Mouse (Mus musculus) limb, embryonic 11.5 days (tissue): Measurements from ENCODE around the gene Rassf4. TPM values are rescaled to one million over a fixed set of nuclear protein-coding genes. Genes with fewer than 3 reads are reported as not detected.

Source experiments
- ATAC-seq: fragments of 200-750 bp; cut with Nextera tagmentation; 2 replicates; pipeline ENCODE4 v1.8.0; 2017; ENCODE audit warnings: low read depth; ENCODE audit not compliant: insufficient number of reproducible peaks, low FRiP score, low TSS enrichment
- DNase-seq: peaks from one replicate; pipeline ENCODE4 v3.0.0-alpha.2; 2015; ENCODE audit warnings: low spot score
- H3K27ac ChIP-seq: fragments of 300-500 bp; sonication (generic); replicated peaks from 2 replicates; pipeline ENCODE4 v1.5.1; 2014; ENCODE audit warnings: low read depth, mild to moderate bottlenecking, low read length
- H3K27me3 ChIP-seq: fragments of 300-500 bp; sonication (generic); 2 replicates; pipeline ENCODE4 v1.6.1; 2014; ENCODE audit warnings: mild to moderate bottlenecking, low read length, mixed read lengths; ENCODE audit not compliant: control insufficient read depth, insufficient read depth
- H3K36me3 ChIP-seq: fragments of 300-500 bp; sonication (generic); 2 replicates; pipeline ENCODE4 v1.6.1; 2014; ENCODE audit warnings: mild to moderate bottlenecking, low read length, moderate library complexity, mixed read lengths; ENCODE audit not compliant: control insufficient read depth, insufficient read depth
- H3K4me1 ChIP-seq: fragments of 300-500 bp; sonication (generic); 2 replicates; pipeline ENCODE4 v1.6.1; 2014; ENCODE audit warnings: low read length, mixed read lengths; ENCODE audit not compliant: control insufficient read depth, insufficient read depth
- H3K4me2 ChIP-seq: fragments of 300-500 bp; sonication (generic); 2 replicates; pipeline ENCODE4 v1.6.1; 2014; ENCODE audit warnings: low read depth, mild to moderate bottlenecking, moderate library complexity; ENCODE audit not compliant: severe bottlenecking
- H3K4me3 ChIP-seq: fragments of 300-500 bp; sonication (generic); 2 replicates; pipeline ENCODE4 v1.5.1; 2014; ENCODE audit warnings: low read depth, low read length
- H3K9ac ChIP-seq: fragments of 300-500 bp; sonication (generic); 2 replicates; pipeline ENCODE4 v1.6.1; 2014; ENCODE audit warnings: mild to moderate bottlenecking, low read length
- H3K9me3 ChIP-seq: fragments of 300-500 bp; sonication (generic); 2 replicates; pipeline ENCODE4 v1.6.1; 2016; ENCODE audit warnings: low read length; ENCODE audit not compliant: control insufficient read depth
- WGBS: fragments of 180-500 bp; shearing (Covaris S2); extraction: QIAGEN DNeasy Blood & Tissue Kit; methylation state at CpG from one replicate; pipeline ENCODE4 v1.1.7; 2014; 5-methylcytosine and 5-hydroxymethylcytosine counted together
- polyA plus RNA-seq: library from polyadenylated mRNA; unstranded; fragments of >200 nt; fragmentation: Nextera tagmentation; extraction: Ambion mirVana; gene quantifications from 2 replicates; pipeline ENCODE4 v1.2.1, GENCODE M21; 2014

Rassf4 gene
- 5.1 and 8.1 TPM in 2 replicates for polyA plus RNA-seq

GRCm38 (mm10) chr6:116673471-116674282 is at the start of gene Rassf4:
Gene Rassf4 (minus strand): TSS chr6:116673952.
- Histone ChIP-seq H3K36me3 (no peaks in the 10 kb centered on the region), H3K4me3 (peak within 1 kb of the TSS; percentile 42), H3K9ac (peak within 1 kb of the TSS; percentile 57), H3K4me1 (peaks cover 12% of the 10 kb centered on the region), H3K27me3 (peaks cover 2% of the 10 kb centered on the region; the same call in 1 of the 2 replicates), H3K27ac (0 out of 2 replicates have a peak within 1 kb of the TSS, but pooled peaks have one; percentile 36), H3K9me3 (no peaks in the 10 kb centered on the region), H3K4me2 (peak within 1 kb of the TSS; percentile 92)
- WGBS, result under 1% methylated on average over 44 of the region's 44 CpGs
- DNase-seq, result peak; percentile 90
- ATAC-seq, result peak; percentile 85

DNA sequence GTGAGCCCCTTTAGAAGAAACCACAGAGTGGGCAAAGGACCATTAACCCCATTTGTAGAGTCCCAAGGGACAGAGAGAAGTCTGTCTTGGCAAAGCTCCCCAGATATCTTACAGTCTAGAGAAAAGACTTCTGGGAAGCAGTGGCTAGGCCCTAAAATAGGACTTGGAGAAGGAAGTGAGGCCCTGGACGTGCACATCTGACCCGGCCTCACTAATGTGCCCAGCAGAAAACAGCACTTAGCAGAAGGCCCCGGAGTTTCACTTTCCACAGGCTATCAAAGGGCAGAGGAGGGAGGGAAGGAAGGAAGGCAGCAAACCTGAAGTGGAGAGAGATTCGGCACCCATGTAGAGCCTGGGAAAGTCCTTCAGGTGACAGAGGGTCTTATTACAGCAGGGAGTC is 45.2 kb upstream of the Rassf4 start:
- Histone ChIP-seq H3K9me3 (no peaks in the 10 kb centered on the region), H3K27me3 (no peaks in the 10 kb centered on the region), H3K4me2 (no peak overlapping the region), H3K9ac (no peak overlapping the region), H3K36me3 (no peaks in the 10 kb centered on the region), H3K27ac (no peak overlapping the region), H3K4me3 (no peak overlapping the region), H3K4me1 (no peaks in the 10 kb centered on the region)
- 83% methylated on average over 4 of the region's 4 CpGs for WGBS
- DNase-seq (no peak), ATAC-seq (no peak)

DNA sequence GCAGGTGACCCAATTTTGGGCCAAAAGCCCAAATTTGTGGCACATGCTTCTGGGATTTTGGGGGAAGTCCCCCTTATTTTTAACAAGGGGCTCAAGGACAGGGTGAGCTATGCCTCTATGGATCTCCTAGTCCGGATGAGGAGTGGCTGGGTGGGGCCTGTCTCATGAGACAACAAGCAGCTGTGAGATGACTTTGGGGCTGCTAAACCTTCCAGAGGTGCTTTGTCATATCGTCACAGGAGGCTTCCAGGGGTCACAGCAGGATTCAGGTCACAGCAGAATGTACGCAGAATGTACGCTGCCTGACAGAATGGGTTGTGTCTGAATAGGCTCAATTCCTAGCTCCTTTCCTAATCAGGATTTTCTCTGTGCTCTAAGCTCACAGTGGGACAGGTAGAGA is 44.6 kb upstream of the Rassf4 start:
- no peaks in the 10 kb centered on the region for H3K36me3 ChIP-seq
- no peaks in the 10 kb centered on the region for H3K4me1 ChIP-seq
- WGBS, result 85% methylated on average over 4 of the region's 4 CpGs
- ATAC-seq, result no peak
- no peaks in the 10 kb centered on the region for H3K9me3 ChIP-seq
- no peak overlapping the region for H3K4me2 ChIP-seq
- no peak for DNase-seq
- H3K9ac ChIP-seq, result no peak overlapping the region
- no peaks in the 10 kb centered on the region for H3K27me3 ChIP-seq
- H3K27ac ChIP-seq, result no peak overlapping the region
- no peak overlapping the region for H3K4me3 ChIP-seq

DNA sequence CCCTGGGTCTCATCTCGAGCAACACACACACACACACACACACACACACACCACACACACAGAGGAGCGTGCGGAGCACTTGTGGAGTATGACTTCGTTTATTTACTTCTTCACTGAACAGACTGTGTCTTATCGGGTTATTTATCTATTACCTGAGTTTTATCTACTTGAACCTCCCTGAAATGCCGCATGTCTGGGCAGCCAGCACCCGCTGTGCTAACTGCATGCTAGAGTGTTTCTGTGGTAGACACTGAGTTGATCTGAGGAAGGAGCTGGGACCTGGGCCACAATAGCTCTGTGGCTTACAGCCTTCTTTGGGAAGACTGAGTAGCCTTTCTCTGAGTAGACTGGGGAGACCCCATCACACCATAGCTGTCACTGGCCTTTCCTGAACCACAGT is 44.1 kb upstream of the Rassf4 start:
- DNase-seq, result no peak
- Histone ChIP-seq H3K9ac (no peak overlapping the region), H3K4me2 (no peak overlapping the region), H3K27ac (no peak overlapping the region), H3K9me3 (no peaks in the 10 kb centered on the region), H3K36me3 (no peaks in the 10 kb centered on the region), H3K27me3 (no peaks in the 10 kb centered on the region), H3K4me3 (no peak overlapping the region), H3K4me1 (no peaks in the 10 kb centered on the region)
- ATAC-seq, result no peak
- WGBS, result 95% methylated on average over 7 of the region's 7 CpGs

DNA sequence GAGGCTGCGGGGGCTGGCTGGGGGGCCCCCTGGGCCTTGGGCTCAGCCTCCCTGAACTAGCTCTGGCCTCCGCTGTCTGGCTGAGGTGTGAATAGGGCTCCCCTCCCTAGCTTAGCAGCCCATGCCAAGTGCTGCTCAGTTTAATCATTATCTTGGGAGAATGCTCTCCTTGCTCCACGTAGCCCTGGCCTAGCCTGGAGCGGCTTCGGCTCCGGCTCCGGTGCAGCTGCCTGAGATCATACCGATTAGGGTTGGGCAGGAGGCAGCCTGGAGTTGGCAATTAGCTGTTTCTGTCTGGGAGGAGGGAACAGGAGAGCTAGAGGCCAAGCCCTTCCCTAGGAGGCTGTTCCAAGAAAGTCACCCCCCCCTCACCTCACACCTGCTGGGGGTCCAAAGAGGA is 42.9 kb upstream of the Rassf4 start, which contains the start of gene Tmem72:
Gene Tmem72 (minus strand): TSS at position 248 of the 400 bp plus-strand sequence.
- DNase-seq, result no peak
- no peak within 1 kb of the TSS for H3K27ac ChIP-seq

DNA sequence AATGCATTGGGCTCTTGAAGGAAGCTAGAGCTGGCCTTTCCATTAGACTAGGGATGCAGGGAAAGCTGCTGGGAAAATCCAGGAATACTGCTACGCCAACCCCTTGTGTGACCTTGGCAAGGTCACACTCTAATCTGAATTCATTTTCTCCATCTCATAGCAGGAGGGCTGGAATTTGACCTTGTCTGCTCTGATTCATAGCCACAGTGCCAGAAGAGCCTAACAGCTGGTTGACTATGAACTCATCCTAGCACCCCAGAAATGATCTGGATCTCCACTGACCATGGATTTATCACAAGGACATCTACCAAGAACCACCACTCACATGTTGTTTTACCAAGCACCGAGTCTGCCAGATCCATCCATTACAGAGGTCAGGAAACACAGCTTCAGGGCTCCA is 41.4 kb upstream of the Rassf4 start:
- DNase-seq, result no peak
- Histone ChIP-seq H3K4me2 (no peak overlapping the region), H3K27ac (no peak overlapping the region), H3K27me3 (no peaks in the 10 kb centered on the region), H3K36me3 (no peaks in the 10 kb centered on the region), H3K9ac (no peak overlapping the region), H3K9me3 (no peaks in the 10 kb centered on the region), H3K4me3 (no peak overlapping the region), H3K4me1 (no peaks in the 10 kb centered on the region)
- no peak for ATAC-seq
- WGBS, result 82% methylated on average over 2 of the region's 2 CpGs

More for the DNA sequence above, 42.9 kb upstream of the Rassf4 start, which contains the start of gene Tmem72:
- Histone ChIP-seq H3K36me3 (no peaks in the 10 kb centered on the region), H3K4me1 (no peaks in the 10 kb centered on the region), H3K4me2 (no peak within 1 kb of the TSS), H3K4me3 (no peak within 1 kb of the TSS), H3K27me3 (no peaks in the 10 kb centered on the region), H3K9ac (no peak within 1 kb of the TSS), H3K9me3 (no peaks in the 10 kb centered on the region)
- WGBS, result 64% methylated on average over 8 of the region's 8 CpGs
- ATAC-seq, result no peak

- H3K4me3 ChIP-seq, result no peak overlapping the region
- H3K4me2 ChIP-seq, result no peak overlapping the region
- H3K4me1 ChIP-seq, result no peaks in the 10 kb centered on the region
- DNase-seq, result no peak
- no peaks in the 10 kb centered on the region for H3K9me3 ChIP-seq
- H3K27ac ChIP-seq, result no peak overlapping the region
- 79% methylated on average over 5 of the region's 5 CpGs for WGBS
- no peak for ATAC-seq
- H3K9ac ChIP-seq, result no peak overlapping the region
- H3K36me3 ChIP-seq, result no peaks in the 10 kb centered on the region
- H3K27me3 ChIP-seq, result no peaks in the 10 kb centered on the region
Observed at GRCm38 (mm10) chr6:116714576-116714975, 40.8 kb upstream of the Rassf4 start.

DNA sequence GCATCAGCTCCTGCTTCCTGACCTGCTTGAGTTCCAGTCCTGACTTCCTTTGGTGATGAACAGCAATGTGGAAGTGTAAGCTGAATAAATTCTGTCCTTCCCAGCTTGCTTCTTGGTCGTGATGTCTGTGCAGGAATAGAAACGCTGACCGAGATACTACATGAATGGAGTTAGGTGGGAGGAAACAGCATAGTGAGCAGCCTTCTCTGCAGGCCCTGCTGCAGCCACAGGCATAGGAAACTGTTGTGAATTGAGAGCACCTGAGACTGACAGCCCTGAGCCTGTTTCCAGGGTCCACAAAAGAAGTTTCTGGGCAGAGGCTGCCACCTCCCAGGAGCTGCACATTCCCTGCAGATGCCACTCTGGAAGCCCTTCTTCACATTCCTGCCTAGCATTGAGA is 40.2 kb upstream of the Rassf4 start:
- H3K9me3 ChIP-seq, result no peaks in the 10 kb centered on the region
- H3K36me3 ChIP-seq, result no peaks in the 10 kb centered on the region
- no peak overlapping the region for H3K9ac ChIP-seq
- ATAC-seq, result no peak
- H3K4me3 ChIP-seq, result no peak overlapping the region
- no peak overlapping the region for H3K27ac ChIP-seq
- no peaks in the 10 kb centered on the region for H3K27me3 ChIP-seq
- no peak for DNase-seq
- WGBS, result 88% methylated on average over 3 of the region's 3 CpGs
- no peak overlapping the region for H3K4me2 ChIP-seq
- no peaks in the 10 kb centered on the region for H3K4me1 ChIP-seq
